Mouse (Mus musculus) E14TG2a.4 (cell line): ENCODE measurements around the gene Btnl10.

Experiments used
- H3K27me3 ChIP-seq: 2 replicates; pipeline ENCODE4 v1.6.1; 2014; ENCODE audit warnings: low read length, control low read depth; ENCODE audit not compliant: insufficient read depth
- H3K36me3 ChIP-seq: 2 replicates; pipeline ENCODE4 v1.6.1; 2014; ENCODE audit warnings: low read length, control low read depth; ENCODE audit not compliant: insufficient read depth
- H3K4me1 ChIP-seq: replicated peaks from 2 replicates; pipeline ENCODE4 v1.6.1; 2014; ENCODE audit warnings: low read depth, low read length, control low read depth
- H3K4me3 ChIP-seq: replicated peaks from 2 replicates; pipeline ENCODE4 v1.5.1; 2014; ENCODE audit warnings: mild to moderate bottlenecking, low read length
- H3K9me3 ChIP-seq: 2 replicates; pipeline ENCODE4 v1.6.1; 2014; ENCODE audit warnings: low read length, control low read depth
- CTCF ChIP-seq: conservative IDR thresholded peaks from 2 replicates; pipeline ENCODE4 v1.5.1; 2014; ENCODE audit warnings: low read length
- NANOG ChIP-seq: IDR thresholded peaks from 2 replicates; pipeline ENCODE4 v1.6.1; 2014; ENCODE audit warnings: borderline replicate concordance, low read length, mixed read lengths
- POU5F1 ChIP-seq: IDR thresholded peaks from 2 replicates; pipeline ENCODE4 v1.6.1; 2014; ENCODE audit warnings: low read length, borderline replicate concordance

Gene Btnl10

GRCm38 (mm10) chr11:58926651-58927050, 8.9 kb downstream of the Btnl10 start:
- peaks cover 26% of the 10 kb centered on the region for H3K27me3 ChIP-seq
- H3K4me3 ChIP-seq = no peak overlapping the region
- peaks cover 6% of the 10 kb centered on the region for H3K36me3 ChIP-seq
- TF ChIP-seq CTCF (no peak), POU5F1 (no peak), NANOG (no peak)
- H3K4me1 ChIP-seq = peaks cover 11% of the 10 kb centered on the region
- no peaks in the 10 kb centered on the region for H3K9me3 ChIP-seq

- Histone ChIP-seq H3K4me1 (peaks cover 11% of the 10 kb centered on the region), H3K36me3 (peaks cover 10% of the 10 kb centered on the region), H3K4me3 (no peak overlapping the region), H3K9me3 (no peaks in the 10 kb centered on the region), H3K27me3 (peaks cover 26% of the 10 kb centered on the region)
- TF ChIP-seq CTCF (no peak), NANOG (no peak), POU5F1 (no peak)
Observed at GRCm38 (mm10) chr11:58927053-58927452, 9.3 kb downstream of the Btnl10 start.

- H3K4me1 ChIP-seq = peaks cover 11% of the 10 kb centered on the region
- 0 out of 2 replicates have a peak overlapping the region, but pooled peaks have one; percentile 7 for H3K4me3 ChIP-seq
- TF ChIP-seq POU5F1 (no peak), CTCF (peak; percentile 58)
- H3K27me3 ChIP-seq = peaks cover 22% of the 10 kb centered on the region
- no peaks in the 10 kb centered on the region for H3K9me3 ChIP-seq
- peaks cover 20% of the 10 kb centered on the region for H3K36me3 ChIP-seq
Observed at GRCm38 (mm10) chr11:58927790-58928651, 10.3 kb downstream of the Btnl10 start.

GRCm38 (mm10) chr11:58929055-58929454, 11.3 kb downstream of the Btnl10 start:
- peaks cover 12% of the 10 kb centered on the region for H3K27me3 ChIP-seq
- H3K4me1 ChIP-seq = peaks cover 11% of the 10 kb centered on the region
- peaks cover 30% of the 10 kb centered on the region for H3K36me3 ChIP-seq
- TF ChIP-seq POU5F1 = no peak
- no peak for TF ChIP-seq NANOG
- TF ChIP-seq CTCF = no peak
- no peak overlapping the region for H3K4me3 ChIP-seq
- no peaks in the 10 kb centered on the region for H3K9me3 ChIP-seq

- Histone ChIP-seq H3K9me3 (no peaks in the 10 kb centered on the region), H3K36me3 (peaks cover 36% of the 10 kb centered on the region), H3K4me1 (peaks cover 11% of the 10 kb centered on the region), H3K4me3 (no peak overlapping the region), H3K27me3 (peaks cover 11% of the 10 kb centered on the region)
- TF ChIP-seq NANOG (no peak), POU5F1 (no peak), CTCF (no peak)
Observed at GRCm38 (mm10) chr11:58929641-58930040, 11.9 kb downstream of the Btnl10 start.

- no peak overlapping the region for H3K4me3 ChIP-seq
- no peaks in the 10 kb centered on the region for H3K9me3 ChIP-seq
- peaks cover 11% of the 10 kb centered on the region for H3K4me1 ChIP-seq
- no peak for TF ChIP-seq NANOG
- no peak for TF ChIP-seq CTCF
- TF ChIP-seq POU5F1 = no peak
- H3K36me3 ChIP-seq = peaks cover 41% of the 10 kb centered on the region
- H3K27me3 ChIP-seq = peaks cover 7% of the 10 kb centered on the region
Observed at GRCm38 (mm10) chr11:58930254-58930653, 12.5 kb downstream of the Btnl10 start.

- Histone ChIP-seq H3K36me3 (peaks cover 54% of the 10 kb centered on the region), H3K4me1 (peaks cover 11% of the 10 kb centered on the region), H3K27me3 (no peaks in the 10 kb centered on the region), H3K4me3 (no peak overlapping the region), H3K9me3 (no peaks in the 10 kb centered on the region)
- TF ChIP-seq CTCF (no peak), NANOG (no peak), POU5F1 (no peak)
Observed at GRCm38 (mm10) chr11:58931576-58931975, 13.9 kb downstream of the Btnl10 start.

GRCm38 (mm10) chr11:58937909-58938308, 20.2 kb downstream of the Btnl10 start:
- Histone ChIP-seq H3K9me3 (no peaks in the 10 kb centered on the region), H3K27me3 (0 out of 2 replicates have a peak, but pooled peaks cover 4% of the 10 kb centered on the region)

More at GRCm38 (mm10) chr11:58937909-58938308, 20.2 kb downstream of the Btnl10 start:
- H3K4me1 ChIP-seq = peaks cover 21% of the 10 kb centered on the region
- peak overlapping the region; percentile 92 for H3K4me3 ChIP-seq
- peaks cover 42% of the 10 kb centered on the region for H3K36me3 ChIP-seq
- no peak for TF ChIP-seq POU5F1
- TF ChIP-seq NANOG = no peak
- no peak for TF ChIP-seq CTCF
